Mouse (Mus musculus): ENCODE data around the gene Tox2. TPM values are rescaled to one million over a fixed set of nuclear protein-coding genes. Genes with fewer than 3 reads are reported as not detected.
A peak's percentile ranks its signal among the peaks of the same experiment; 100 is the strongest.

The Tox2 gene
- 2.7 and 3.5 TPM in 2 replicates for polyA plus RNA-seq (2015; fragmentation: Nextera tagmentation; extraction: Ambion mirVana)

DNA sequence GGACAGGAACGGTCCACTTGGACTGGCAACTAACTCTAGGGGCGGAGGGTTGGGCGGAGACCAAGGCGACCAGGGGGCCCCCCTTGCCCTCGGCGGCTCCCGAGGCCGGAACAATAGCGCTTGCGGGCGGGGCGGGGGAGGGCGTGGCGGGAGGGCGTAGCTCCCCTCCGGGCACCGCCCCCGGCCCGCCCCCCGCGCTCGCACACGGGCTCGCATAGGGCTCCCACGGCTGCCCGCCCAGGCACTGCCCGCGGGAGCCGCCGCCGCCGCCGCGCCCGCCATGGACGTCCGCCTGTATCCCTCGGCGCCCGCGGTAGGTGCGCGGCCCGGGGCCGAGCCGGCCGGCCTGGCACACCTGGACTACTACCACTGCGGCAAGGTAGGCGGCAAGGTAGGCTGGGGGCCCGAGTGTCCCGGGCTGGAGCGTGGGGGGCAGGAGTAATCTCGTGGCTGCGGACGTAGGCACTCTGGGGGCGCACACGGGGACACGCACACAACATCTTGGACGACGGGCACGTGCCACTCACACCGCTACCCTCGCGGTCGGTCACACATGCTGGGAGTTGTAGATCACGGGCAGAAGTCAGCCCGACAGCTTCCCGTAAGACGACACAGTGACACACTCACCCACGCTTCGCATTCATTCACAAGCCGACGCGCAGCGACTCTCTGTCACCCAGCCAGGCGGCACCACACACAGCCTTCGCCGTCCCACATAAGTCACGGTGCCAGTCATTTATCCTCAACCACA lies at the start of gene Tox2:
TSS of gene Tox2 (plus strand) at position 242 of the 751 bp plus-strand sequence.
- DNase-seq (ENCODE audit: low spot score) = peak; percentile 75

DNA sequence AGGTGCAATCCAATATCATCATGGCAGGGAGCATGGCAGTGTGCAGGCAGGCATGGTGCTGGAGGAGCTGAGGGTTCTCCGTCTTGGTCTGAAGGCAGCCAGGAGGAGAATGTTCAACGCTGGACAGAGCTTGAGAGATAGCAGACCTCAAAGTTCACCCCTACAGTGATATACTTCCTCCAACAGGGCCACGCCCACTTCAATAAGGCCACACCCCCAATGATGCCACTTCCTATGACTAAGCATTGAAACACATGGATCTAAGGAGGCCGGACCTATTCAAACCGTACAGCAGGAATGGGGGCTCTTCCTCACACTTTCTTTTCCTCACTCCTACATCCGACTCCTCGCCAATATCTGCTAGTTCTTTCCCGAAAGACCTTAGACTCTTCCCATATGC lies 48.3 kb upstream of the Tox2 start:
- DNase-seq (ENCODE audit: low spot score) = no peak

DNA sequence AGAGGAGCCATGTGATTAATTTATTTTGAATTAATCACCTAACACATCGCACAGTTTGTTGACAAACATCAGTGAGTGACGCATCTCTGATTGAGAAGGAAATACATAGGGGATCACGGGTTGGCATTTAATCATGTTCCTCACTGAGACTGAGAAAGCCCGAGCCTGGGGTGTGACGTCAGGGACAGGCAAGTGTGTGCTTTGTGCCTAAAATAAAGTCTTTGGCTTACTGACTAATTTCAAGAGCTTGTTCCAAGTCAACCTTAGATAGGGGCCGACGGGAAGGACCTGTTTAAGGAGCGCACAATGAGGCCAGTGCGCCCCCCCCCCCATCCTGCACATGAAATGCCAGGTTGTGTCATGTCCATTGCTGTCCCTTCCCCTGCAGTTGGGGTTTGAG lies 43.9 kb upstream of the Tox2 start:
- no peak for DNase-seq (ENCODE audit: low spot score)

DNA sequence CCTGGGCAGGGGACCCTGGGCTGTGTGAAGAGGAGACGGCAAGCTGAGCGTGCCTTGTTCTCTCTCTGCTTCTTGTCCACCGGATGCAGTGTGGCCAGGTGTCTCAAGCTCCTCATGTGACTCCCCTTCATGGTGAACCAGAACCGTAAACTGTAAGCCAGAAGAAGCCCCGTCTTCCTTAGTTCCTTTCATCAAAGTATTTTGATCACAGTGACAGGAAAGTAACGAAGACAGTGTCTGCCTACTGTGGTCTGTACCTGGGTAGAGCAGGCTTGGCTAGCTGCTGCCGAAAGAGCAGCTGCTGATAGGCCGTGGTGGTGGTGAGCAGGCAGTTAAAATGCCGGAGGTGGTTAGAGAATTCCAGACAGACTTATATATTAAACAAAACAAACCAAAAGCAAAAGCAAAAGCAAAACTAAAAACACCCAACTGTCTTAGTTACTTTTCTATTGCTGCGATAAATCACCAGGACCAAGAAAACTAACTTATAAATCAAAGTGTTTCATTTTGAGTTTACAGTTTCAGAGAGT lies 38.4 kb upstream of the Tox2 start:
- peak; percentile 54 for DNase-seq (ENCODE audit: low spot score)

DNA sequence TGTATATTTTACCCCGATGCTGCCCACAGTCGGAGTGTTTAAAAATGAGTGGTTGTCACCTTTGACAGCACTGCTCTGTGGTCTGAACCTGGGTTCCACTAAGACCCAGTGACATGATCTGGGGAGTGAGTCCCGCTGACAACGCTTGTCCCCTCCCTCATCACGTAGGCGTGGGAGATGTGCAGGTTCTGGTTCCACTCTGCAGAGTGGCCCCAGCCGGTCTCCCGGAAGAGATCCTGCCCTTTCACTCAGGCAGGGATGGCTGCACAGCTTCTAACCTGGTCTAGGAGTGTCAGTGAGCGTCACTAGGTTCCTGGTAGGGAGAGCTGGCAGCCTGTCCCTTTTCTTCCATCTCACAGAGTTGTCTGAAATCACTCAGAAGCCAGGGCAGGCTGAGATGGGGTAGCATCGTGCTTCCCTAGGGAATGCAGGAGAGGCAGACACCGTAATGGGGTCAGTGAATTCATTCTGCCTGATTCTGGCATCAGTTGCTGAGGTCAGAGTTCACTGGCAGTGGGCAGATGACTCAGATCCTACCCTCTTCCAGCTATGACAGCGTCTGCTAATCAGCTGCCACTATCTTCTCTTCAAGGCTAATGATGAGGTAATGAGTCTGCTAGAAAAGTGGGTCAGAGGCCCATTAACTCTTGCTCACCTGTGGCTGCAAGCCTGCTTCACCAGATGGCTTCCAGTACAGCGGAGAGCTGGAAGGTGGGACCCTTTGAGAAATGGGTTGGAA lies 36.7 kb upstream of the Tox2 start:
- no peak for DNase-seq (ENCODE audit: low spot score)

DNA sequence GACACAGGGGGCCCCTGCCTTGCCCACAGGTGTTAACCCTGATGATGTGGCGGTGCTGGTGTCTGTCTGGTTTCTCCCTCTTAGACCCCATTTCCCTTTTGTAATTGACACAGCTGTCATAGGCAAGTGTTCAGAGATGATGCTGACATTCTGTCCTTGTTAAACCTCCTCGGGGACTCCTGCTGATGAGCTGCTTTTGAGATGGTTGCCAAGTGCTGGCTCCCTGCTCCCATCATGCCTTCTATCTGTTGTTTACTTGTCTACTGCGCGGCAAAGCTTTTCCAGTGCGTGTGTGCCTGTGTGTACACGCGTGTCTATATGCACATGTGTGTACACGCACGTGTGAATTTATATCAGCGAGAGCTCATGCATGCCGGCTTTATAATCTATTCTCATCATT lies 31.0 kb upstream of the Tox2 start:
- DNase-seq (ENCODE audit: low spot score) = no peak

DNA sequence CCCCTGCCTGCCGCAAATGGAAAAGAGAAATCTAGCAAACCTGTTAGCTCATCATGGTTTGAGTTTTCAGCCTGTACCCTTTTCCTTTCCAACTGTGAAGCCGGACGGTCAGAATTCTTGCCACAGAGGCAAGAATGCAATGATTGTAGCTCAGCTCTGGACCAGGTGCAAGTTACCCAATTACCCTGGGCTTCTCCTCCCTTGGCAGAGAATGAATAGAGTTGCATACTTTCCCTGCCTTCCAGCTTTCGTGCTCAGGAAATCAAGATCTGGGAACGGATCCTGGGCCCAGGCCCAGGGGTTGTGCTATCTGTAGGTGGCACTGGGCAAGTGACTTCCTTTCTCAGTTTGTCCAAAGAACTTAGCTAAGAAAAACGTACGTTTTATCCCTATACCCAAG lies 28.9 kb upstream of the Tox2 start:
- no peak for DNase-seq (ENCODE audit: low spot score)

DNA sequence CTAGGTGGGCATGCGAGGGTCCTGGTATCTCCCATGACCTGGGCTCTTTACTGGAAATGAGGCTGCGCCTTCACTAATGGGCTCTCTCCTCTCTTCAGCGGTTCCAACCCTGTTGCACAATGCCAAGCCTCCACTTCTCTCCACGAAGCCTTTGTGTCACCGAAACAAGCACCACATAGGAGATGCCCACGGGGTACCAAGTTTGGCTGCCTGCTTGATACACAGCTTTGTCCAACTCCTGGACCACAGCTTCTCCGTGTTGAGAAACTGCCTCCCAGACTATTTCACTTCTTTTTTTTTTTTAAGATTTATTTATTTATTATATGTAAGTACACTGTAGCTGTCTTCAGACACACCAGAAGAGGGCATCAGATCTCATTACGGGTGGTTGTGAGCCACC lies 27.1 kb upstream of the Tox2 start:
- DNase-seq (ENCODE audit: low spot score) = no peak

DNA sequence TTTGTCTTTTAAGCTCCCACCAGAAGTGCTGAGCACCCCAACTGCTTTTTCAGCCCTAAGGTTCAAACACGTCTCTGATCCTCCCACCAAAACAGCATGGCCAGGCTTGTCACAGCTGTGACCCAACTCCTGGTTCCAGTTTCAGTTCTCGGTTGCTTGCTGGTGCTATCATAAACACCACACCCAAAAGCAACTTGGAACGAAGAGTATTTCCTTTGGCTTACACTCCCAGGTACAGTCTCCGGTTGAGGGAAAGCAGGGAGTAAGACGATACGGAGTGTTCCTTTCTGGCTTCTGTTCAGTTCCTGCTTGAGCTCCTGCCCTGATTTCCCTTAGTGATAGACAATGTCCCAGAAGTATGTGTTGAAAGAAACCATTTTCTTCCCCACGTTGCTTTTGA lies 26.4 kb upstream of the Tox2 start:
- DNase-seq (ENCODE audit: low spot score) = no peak

DNA sequence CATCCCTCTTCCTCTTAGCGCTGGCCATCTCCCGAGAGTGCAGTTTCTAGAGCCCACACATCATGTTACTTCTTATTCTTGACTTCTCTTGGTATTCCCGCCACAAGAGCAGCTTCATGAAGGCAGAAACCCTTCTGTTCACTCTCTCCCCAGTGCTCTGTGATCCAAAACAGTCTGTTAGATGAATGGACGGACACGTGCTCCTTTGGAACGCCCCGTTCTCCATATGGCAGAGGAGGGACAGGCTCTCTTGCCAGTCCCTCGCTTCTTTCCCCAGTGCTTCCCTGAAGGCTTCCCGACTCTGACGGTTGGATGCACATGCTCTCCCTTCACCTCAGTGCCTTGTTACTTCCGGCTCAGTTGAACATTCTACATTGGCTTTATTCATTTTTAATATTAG lies 15.4 kb upstream of the Tox2 start:
- DNase-seq (ENCODE audit: low spot score) = no peak

DNA sequence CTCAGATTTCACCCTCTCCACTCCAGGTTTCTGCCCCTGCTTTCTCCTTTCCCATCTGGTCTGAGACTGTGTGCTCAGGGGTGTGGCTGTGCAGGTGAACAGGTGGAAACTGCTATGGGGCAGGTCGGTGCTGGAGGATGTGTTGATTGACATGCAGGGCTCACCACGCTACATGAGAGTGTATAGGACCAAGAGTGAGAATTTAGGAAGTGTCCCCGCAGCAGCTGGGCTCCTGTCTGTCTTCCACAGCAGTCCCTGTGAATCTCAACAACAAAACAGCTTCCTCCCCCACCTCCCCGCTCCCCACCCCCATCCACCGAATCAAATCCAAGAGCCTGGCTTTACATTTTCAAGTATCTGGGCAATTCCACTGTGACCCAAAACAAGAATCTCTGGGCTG lies 13.3 kb upstream of the Tox2 start:
- no peak for DNase-seq (ENCODE audit: low spot score)

DNA sequence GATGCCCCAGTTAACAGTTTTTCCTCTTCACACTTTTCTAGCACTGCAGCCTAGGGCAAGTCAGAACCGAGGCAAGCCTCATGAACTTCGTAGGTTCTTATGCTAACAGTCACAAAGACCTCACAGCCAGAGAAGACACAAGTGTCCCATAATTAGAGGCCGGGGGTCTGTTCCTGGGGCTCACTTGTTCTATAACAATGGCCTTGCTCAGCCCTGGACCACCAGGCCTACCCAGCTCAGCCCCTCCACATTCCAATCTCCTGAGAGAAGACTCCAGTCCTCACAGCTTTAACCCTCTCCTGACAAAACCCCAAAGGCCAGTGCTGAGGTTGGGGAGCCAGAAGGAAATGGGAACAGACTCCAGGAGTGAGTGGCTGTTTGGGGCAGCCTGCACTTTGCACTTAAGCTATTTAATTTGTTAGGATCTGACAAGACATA lies 12.9 kb upstream of the Tox2 start:
- no peak for DNase-seq (ENCODE audit: low spot score)

DNA sequence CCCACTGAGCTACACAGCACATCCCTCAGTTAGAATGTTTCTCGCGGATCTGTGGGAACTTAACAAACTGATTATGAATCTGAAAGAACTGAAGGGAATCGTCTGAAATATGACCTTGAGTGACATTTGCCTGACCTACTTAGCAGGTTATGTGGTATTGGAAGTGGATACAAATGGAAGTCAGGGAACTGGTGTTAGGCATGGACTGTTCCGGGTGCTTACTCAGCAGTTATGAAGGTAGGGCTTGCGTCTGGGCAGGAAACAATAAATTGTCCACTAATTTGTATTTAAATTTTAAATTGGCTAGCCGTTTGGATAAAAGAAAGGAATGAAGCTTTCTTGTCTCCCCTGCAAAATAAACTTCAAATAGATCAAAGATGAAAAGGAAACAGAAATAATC lies 10.4 kb upstream of the Tox2 start:
- no peak for DNase-seq (ENCODE audit: low spot score)

DNA sequence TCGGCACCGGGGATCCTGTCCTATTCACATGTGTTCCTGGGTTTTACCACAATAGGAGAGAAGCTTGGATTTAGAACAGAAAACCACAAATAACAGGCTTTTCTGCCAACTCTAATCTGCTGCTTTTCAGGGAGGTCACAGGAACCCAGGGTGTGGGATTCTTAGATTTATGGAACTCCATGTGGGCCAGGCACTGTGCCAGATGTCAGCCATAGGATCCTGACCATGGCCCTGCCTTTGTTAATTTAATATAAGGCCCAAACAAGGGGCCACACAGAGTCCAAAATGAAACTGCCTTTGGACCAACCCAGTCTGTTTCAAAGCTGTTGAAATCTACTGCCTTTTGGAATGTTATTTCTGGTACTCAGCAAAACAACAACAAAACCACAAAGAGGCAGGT lies 8.9 kb upstream of the Tox2 start:
- DNase-seq (ENCODE audit: low spot score) = no peak

DNA sequence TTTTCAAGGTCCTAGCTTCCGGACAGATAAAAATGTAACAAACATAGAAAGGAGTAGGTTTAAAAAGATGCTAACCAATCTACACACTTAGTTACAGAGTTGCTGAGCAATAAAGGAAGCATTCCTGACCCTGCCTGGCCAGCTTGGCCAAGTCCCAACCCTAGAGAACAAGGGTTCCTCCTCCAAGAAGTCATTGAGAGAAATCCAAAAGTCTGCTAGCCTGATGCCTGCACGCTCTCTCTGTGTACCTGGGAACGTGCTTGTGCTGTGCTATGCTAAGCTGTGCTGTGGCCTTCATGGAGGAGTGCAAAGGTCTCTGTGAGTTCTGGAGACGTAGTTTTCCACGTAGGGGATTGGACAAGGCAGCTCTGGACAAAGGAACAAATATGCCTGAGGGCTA lies 8.4 kb upstream of the Tox2 start:
- no peak for DNase-seq (ENCODE audit: low spot score)

DNA sequence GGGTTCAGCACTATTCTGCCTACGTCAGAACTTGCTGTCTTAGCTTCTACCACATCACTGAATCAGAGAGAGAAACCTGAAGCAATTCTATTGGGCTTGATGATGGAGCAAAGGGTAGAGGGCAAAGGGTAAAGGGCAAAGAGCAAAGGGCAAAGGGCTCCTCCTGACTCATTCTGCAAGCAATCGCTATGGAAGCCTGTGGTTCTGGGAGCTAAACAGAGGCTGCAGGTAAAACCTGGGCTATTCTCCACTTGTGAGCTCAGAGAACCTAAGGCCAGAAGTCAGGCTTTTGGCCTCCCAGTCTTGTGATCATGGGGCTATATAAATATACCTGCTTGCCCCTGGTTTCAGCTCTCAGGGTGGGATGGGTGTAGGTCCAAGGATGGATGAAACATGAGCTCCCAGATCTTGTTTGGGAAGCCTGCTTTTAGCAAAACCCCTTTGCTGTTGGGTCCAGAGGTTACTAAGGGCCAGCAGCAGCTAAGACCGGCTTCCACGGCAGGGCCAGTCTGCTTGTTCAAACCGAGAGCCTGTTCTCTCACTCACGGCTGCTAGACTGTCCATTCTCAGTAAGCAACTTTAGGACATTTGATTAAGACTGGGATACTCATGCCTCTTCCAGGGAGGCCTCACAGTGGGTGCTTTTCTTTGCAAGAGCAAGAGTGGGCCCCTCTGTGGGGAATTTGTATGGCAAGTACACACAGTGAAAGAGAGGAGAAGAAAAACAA lies 7.7 kb upstream of the Tox2 start:
- DNase-seq (ENCODE audit: low spot score) = no peak

DNA sequence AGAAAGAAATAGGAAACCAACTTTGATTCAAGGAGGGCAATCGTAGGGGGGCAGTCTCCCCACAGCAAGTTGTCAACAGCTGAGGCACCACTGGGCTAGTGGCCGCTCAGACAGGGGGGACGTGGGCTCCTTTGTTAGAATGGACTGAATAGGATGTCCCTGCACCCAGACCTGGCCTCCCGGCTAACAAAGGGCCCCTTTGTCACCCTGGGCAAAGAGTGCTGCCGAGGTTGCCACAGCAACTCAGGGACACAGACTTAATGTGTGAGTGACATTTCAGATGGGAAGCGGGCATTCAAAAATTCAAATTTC lies 7.1 kb upstream of the Tox2 start:
- DNase-seq (ENCODE audit: low spot score) = no peak

DNA sequence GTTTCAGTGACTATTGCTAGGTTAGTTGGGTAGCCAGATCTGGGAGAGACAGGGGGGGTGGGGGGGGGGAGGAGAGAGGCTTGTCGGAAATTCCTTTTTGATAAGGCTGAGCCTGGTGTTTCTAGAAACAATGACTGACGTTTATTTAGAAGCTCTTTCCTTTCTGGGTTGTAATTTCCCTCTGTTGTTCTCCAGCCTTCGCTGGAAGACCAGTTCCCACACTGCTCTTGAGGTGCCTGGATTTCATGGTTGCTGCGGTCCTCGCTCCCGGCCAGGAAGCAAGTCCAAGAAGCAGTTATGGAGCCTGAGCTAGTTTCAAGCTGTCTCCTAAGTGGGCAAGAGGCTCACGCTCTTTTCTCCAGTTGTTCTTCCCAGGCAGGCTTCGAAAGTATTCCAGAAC lies 1.0 kb upstream of the Tox2 start:
- no peak for DNase-seq (ENCODE audit: low spot score)

DNA sequence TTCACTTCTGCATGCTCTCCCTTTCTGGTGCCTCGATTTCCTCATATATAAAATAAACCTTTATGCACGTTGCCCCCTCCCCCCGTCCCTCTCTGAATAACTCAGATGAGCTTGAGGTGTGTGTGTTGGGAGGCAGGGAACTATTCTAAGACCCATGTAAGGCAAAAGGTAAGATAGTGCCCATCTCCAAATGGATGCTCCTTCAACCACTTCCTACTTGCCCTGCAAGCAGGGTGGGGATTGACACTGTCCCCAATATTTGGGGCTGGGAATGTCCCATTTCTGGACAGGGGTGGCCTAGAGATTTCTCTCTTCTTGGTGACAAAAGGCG lies 407 bp upstream of the Tox2 start:
- DNase-seq (ENCODE audit: low spot score) = no peak

DNA sequence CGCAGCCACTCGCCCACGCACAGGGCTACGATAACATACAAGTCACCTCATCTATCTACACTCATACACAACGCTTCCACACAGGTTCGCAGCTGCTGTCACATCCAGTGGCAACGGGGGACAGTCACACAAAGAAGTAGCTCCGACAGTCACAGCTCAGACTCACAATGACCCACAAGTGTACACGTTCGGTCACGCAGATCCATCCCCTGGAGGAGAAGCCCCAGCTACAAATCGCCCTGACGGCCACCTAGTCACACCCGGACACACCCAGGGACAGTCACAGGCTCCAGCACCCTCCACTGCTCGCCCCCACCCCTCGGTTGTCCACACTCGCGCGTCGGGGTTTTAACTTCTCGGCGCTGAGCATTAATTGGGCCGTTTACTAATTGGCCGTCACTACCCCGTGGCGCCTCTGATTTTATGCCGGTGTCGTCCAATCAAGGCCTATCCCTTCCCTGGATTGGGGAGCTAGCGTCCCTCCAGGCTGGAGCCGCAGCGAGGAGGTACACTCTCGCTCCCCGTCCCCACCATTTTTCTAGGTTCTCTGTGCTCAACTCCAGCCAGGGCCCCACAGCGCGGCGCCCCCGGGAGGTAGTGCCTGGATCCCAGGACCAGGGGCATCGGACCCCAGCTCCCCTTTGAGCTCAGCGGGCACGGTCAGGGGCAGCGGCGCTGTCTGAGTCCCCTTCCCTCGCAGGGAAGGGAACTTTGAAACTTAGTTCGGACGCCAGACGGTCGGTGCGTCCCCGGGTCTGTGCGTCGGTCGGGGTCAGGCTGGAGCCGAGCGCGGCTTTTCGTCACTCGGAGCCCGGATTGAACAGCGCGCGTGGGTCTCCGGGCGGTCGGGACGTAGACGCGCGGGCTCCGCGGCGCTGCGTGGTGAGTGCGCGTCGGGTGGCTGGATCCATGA lies 966 bp downstream of the Tox2 start:
- DNase-seq (ENCODE audit: low spot score) = peak; percentile 23

DNA sequence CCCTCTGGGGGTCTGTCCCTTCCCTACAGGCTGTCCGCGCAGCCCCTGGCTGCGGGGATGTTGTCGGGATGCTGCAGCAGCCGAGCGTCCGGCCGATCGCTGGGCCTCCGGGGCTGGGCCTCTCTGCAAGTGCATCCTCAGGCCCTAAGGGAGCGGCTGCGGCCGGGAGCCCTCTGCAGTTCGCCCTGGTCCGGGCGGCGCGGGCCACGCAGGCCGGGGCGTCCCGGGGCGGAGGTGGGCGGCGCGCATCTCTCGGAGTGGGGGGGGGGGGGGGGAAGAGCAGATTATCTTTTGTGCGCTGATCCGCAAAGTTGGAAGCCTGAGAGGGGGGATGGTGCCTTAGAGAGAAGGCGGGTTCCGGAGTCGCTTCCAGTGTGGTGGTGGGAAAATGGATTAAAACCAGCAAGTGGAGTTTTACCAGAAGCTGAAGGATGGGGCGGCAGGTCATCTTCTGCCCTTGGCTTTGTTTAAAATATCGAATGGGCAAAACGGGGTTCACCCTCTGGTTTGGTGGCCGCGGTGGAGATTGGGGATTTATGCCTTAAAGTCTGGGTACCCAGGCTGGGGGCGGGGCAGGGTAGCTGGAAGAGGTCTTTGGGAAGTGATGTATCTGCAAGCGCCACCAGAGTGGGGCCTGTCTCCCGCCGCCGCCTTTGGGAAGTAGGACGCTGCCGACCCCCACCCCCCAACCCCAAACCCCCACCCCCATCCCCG lies 1.8 kb downstream of the Tox2 start:
- DNase-seq (ENCODE audit: low spot score) = no peak
